Mouse (Mus musculus): ENCODE results near the gene Cd48.
"Not testable (repeated sequence)": the region's sequence is repeated elsewhere in the genome, so short reads cannot be mapped to it uniquely, and the experiment has no call there.

Cd48 gene

DNA sequence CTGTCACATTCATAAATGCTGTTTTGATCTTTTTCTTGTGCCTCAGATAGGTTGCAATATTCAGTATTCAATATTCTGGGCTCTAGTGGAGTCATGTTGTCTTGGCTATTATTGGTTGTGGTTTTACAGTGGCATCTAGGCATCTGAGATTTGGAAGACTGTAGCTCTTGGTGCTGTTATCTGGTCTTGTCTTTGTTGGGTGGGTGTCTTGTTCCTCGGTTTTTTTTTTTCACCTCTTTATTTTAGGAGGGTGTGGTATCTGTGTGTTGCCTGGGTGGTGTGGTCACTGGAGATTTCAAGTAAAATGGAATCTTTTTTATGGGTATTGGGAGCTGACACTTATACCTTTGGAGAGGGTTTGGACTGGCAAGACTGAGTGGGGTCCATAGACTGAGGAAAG, 12.1 kb downstream of the Cd48 start:
- no peak for DNase-seq (ENCODE audit: low read depth, low spot score)

GRCm38 (mm10) chr1:171698983-171699382, 17.2 kb downstream of the Cd48 start:
- DNase-seq (ENCODE audit: low read depth, low spot score) = peak; percentile 93

DNA sequence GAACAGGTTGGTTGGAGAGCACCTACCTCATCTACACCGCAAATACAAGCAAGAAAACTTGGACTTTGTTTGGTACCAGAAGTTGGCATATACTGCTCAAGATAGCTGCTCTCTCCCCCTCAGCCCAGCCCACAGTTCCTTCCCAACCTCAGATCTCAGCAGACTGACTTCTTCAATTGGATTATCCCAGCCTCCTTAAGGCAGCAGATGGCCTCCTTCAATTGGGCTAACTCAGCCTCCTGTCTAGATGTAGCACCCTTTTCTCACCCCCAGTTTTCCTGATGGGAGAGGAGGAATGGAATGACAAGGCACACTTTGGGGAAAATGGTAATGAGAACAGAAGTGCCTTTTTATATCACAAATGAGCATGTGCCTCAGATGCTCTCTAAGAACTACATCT, 31.9 kb downstream of the Cd48 start:
- not testable (repeated sequence) for DNase-seq (ENCODE audit: low read depth, low spot score)

GRCm38 (mm10) chr1:171715434-171715833, 33.6 kb downstream of the Cd48 start:
- no peak for DNase-seq (ENCODE audit: low read depth, low spot score)

DNA sequence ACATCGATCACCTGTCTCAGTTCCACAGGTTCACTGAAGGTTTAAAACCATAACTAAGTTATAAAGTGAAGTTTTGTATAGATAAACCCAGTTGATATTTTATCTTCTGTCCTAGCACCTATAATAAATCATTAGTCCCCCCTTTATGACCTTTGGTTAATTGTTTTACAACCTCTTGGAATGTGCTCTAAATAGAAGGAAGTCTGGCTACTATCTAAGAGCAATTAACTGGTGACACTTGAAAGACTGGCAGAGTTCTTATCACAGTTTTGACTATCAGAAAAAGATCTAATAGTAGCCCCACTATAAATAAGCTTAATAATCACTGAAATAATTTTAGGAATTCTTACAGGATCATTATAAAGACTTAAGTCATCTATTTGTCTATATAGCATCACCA, 34.4 kb downstream of the Cd48 start:
- no peak for DNase-seq (ENCODE audit: low read depth, low spot score)

- DNase-seq (ENCODE audit: low read depth, low spot score) = peak; percentile 37
Observed at GRCm38 (mm10) chr1:171731195-171731594, 49.4 kb downstream of the Cd48 start.

DNA sequence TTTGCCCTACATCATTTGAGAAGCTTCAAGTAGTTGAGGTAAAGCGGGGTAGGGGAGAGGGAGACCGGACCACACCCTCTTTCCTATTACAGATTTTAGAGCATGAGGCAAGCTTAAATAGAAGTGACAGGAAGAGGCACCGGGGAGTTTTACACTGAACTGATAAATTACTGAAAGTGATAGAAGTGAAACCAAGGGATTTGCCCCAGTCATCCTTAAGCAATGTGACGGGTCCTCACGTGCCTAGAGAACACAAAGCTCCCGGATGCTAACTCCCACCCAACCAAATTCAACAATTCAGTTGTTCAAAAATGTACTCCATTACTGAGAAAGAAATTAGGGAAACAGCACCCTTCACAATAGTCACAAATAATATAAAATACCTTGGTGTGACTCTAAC, 53.1 kb downstream of the Cd48 start:
- DNase-seq (ENCODE audit: low read depth, low spot score) = peak; percentile 50

GRCm38 (mm10) chr1:171748127-171748969, 66.5 kb downstream of the Cd48 start:
- DNase-seq (ENCODE audit: low read depth, low spot score) = no peak
